Mouse (Mus musculus): ENCODE data around the gene Slc35f4. TPM values are rescaled to one million over a fixed set of nuclear protein-coding genes. Genes with fewer than 3 reads are reported as not detected.

Gene Slc35f4
- polyA plus RNA-seq, 1 experiment from 2014 or later = not detected

DNA sequence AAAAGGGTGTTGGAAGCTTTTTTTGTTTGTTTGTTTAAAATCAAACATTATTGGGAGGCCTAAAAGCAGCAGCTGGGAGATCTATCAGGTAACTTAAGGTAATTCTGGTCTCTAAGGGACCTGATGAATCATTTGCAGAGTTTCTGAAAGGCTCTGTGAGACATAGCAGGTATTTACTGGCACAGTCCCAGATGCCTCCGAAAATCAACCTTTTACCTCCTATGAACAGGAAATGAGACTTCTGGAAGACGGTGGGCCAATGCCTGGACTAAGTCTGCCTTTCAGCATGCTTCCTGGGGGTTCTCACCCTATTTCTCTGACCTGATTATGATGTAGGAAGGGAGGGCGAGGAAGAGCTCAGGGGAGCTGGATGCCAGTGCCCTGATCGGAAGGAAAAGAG, 188.8 kb downstream of the Slc35f4 start:
- H3K27me3 ChIP-seq (replicated peaks; ENCODE audit: insufficient read depth, low read length) = no peaks in the 10 kb centered on the region

GRCm38 (mm10) chr14:49333841-49334240, 192.0 kb downstream of the Slc35f4 start:
- Histone ChIP-seq H3K27me3 (replicated peaks; ENCODE audit: insufficient read depth, low read length) (no peaks in the 10 kb centered on the region), H3K4me2 (replicated peaks; ENCODE audit: low read depth, low read length) (no peak overlapping the region), H3K4me1 (ENCODE audit: insufficient read depth, low read depth, low read length) (no peaks in the 10 kb centered on the region), H3K4me3 (ENCODE audit: low read depth, low read length) (no peak overlapping the region), H3K36me3 (ENCODE audit: insufficient read depth, low read length) (no peaks in the 10 kb centered on the region), H3K9me3 (ENCODE audit: low read length) (no peaks in the 10 kb centered on the region), H3K9ac (replicated peaks; ENCODE audit: low read depth) (no peak overlapping the region), H3K27ac (ENCODE audit: low read length) (no peak overlapping the region)
- no peak for TF ChIP-seq CTCF (IDR thresholded peaks at IDR 0.05)
- TF ChIP-seq EP300 (IDR thresholded peaks at IDR 0.05) = no peak
- 56% methylated on average over 2 of the region's 2 CpGs for WGBS
- DNase-seq (ENCODE audit: low spot score) (no peak), ATAC-seq (no peak)

More for the DNA sequence above, 188.8 kb downstream of the Slc35f4 start:
- no peak for TF ChIP-seq EP300 (IDR thresholded peaks at IDR 0.05)
- no peak for TF ChIP-seq CTCF (IDR thresholded peaks at IDR 0.05)
- no peaks in the 10 kb centered on the region for H3K36me3 ChIP-seq (ENCODE audit: insufficient read depth, low read length)
- no peak for DNase-seq (ENCODE audit: low spot score)
- H3K9ac ChIP-seq (replicated peaks; ENCODE audit: low read depth) = no peak overlapping the region
- H3K4me3 ChIP-seq (ENCODE audit: low read depth, low read length) = no peak overlapping the region
- H3K9me3 ChIP-seq (ENCODE audit: low read length) = no peaks in the 10 kb centered on the region
- H3K4me2 ChIP-seq (replicated peaks; ENCODE audit: low read depth, low read length) = no peak overlapping the region
- WGBS = 59% methylated on average over 4 of the region's 4 CpGs
- H3K4me1 ChIP-seq (ENCODE audit: insufficient read depth, low read depth, low read length) = no peaks in the 10 kb centered on the region
- ATAC-seq = no peak
- H3K27ac ChIP-seq (ENCODE audit: low read length) = no peak overlapping the region

GRCm38 (mm10) chr14:49316493-49316894, 209.4 kb downstream of the Slc35f4 start:
- ATAC-seq (no peak), DNase-seq (ENCODE audit: low spot score) (no peak)
- Histone ChIP-seq H3K4me3 (ENCODE audit: low read depth, low read length) (no peak overlapping the region), H3K27me3 (replicated peaks; ENCODE audit: insufficient read depth, low read length) (no peaks in the 10 kb centered on the region), H3K4me2 (replicated peaks; ENCODE audit: low read depth, low read length) (no peak overlapping the region), H3K27ac (ENCODE audit: low read length) (no peak overlapping the region), H3K36me3 (ENCODE audit: insufficient read depth, low read length) (no peaks in the 10 kb centered on the region), H3K9me3 (ENCODE audit: low read length) (no peaks in the 10 kb centered on the region), H3K4me1 (ENCODE audit: insufficient read depth, low read depth, low read length) (no peaks in the 10 kb centered on the region), H3K9ac (replicated peaks; ENCODE audit: low read depth) (no peak overlapping the region)
- TF ChIP-seq EP300 (IDR thresholded peaks at IDR 0.05) (no peak), CTCF (IDR thresholded peaks at IDR 0.05) (no peak)
- WGBS = 35% methylated on average over 5 of the region's 5 CpGs

DNA sequence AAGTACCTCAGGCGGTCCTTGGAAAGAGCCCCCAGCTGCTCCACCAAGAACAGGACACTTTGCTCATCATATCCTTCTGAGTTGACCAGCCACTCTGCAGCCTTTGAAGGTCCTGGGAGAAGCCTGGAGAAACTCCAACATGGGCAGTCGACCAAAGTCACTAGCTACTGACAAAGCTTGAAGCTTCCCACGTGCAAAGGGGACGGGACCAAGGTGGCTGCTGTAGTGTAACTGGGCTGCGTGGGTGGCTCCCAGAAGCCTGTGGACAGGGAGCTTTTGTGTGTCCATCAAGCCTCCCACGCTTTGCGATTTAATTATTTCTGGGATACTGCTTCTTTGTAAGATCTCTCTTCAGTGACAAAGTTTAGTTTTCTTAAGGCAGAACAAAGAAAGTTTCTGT, 211.9 kb downstream of the Slc35f4 start:
- no peak overlapping the region for H3K9ac ChIP-seq (replicated peaks; ENCODE audit: low read depth)
- no peaks in the 10 kb centered on the region for H3K36me3 ChIP-seq (ENCODE audit: insufficient read depth, low read length)
- H3K4me1 ChIP-seq (ENCODE audit: insufficient read depth, low read depth, low read length) = no peaks in the 10 kb centered on the region
- ATAC-seq (no peak), DNase-seq (ENCODE audit: low spot score) (no peak)
- no peak overlapping the region for H3K4me2 ChIP-seq (replicated peaks; ENCODE audit: low read depth, low read length)
- no peaks in the 10 kb centered on the region for H3K27me3 ChIP-seq (replicated peaks; ENCODE audit: insufficient read depth, low read length)
- TF ChIP-seq EP300 (IDR thresholded peaks at IDR 0.05) (no peak), CTCF (IDR thresholded peaks at IDR 0.05) (no peak)
- H3K9me3 ChIP-seq (ENCODE audit: low read length) = no peaks in the 10 kb centered on the region
- H3K4me3 ChIP-seq (ENCODE audit: low read depth, low read length) = no peak overlapping the region
- H3K27ac ChIP-seq (ENCODE audit: low read length) = no peak overlapping the region
- 69% methylated on average over 7 of the region's 7 CpGs for WGBS

GRCm38 (mm10) chr14:49313376-49313775, 212.5 kb downstream of the Slc35f4 start:
- H3K27ac ChIP-seq (ENCODE audit: low read length) = no peak overlapping the region
- H3K4me2 ChIP-seq (replicated peaks; ENCODE audit: low read depth, low read length) = no peak overlapping the region
- no peak overlapping the region for H3K4me3 ChIP-seq (ENCODE audit: low read depth, low read length)
- H3K36me3 ChIP-seq (ENCODE audit: insufficient read depth, low read length) = no peaks in the 10 kb centered on the region
- H3K9ac ChIP-seq (replicated peaks; ENCODE audit: low read depth) = no peak overlapping the region
- no peak for ATAC-seq
- no peak for DNase-seq (ENCODE audit: low spot score)
- no peaks in the 10 kb centered on the region for H3K4me1 ChIP-seq (ENCODE audit: insufficient read depth, low read depth, low read length)
- TF ChIP-seq EP300 (IDR thresholded peaks at IDR 0.05) (no peak), CTCF (IDR thresholded peaks at IDR 0.05) (no peak)
- WGBS = 49% methylated on average over 8 of the region's 8 CpGs
- H3K9me3 ChIP-seq (ENCODE audit: low read length) = no peaks in the 10 kb centered on the region
- no peaks in the 10 kb centered on the region for H3K27me3 ChIP-seq (replicated peaks; ENCODE audit: insufficient read depth, low read length)

DNA sequence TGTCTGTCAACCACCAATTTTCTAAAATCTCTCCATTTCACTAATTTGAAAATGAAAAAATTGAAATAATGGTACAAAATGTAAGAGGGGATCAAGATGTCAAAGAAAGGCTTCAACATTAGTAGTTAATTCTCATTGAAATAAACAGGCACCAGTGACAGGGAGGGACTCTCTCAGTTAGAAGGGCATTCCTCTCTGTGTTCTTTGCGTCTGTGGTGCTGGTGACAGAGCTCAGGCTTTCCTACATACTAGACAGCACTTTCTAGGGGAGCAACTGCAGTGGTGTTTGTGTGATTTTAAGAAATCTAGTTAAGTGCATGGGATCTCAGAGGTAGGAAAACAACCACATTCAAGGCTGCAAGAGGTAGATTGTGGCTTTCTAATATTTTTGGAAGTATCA, 214.3 kb downstream of the Slc35f4 start:
- 63% methylated on average over 1 of the region's 1 CpGs for WGBS
- DNase-seq (ENCODE audit: low spot score) (no peak), ATAC-seq (no peak)
- Histone ChIP-seq H3K9ac (replicated peaks; ENCODE audit: low read depth) (no peak overlapping the region), H3K9me3 (ENCODE audit: low read length) (no peaks in the 10 kb centered on the region), H3K27ac (ENCODE audit: low read length) (no peak overlapping the region), H3K36me3 (ENCODE audit: insufficient read depth, low read length) (no peaks in the 10 kb centered on the region), H3K27me3 (replicated peaks; ENCODE audit: insufficient read depth, low read length) (no peaks in the 10 kb centered on the region), H3K4me1 (ENCODE audit: insufficient read depth, low read depth, low read length) (no peaks in the 10 kb centered on the region), H3K4me3 (ENCODE audit: low read depth, low read length) (no peak overlapping the region), H3K4me2 (replicated peaks; ENCODE audit: low read depth, low read length) (no peak overlapping the region)
- TF ChIP-seq CTCF (IDR thresholded peaks at IDR 0.05) (no peak), EP300 (IDR thresholded peaks at IDR 0.05) (no peak)

- no peak for TF ChIP-seq CTCF (IDR thresholded peaks at IDR 0.05)
- no peak for TF ChIP-seq EP300 (IDR thresholded peaks at IDR 0.05)
- H3K4me1 ChIP-seq (ENCODE audit: insufficient read depth, low read depth, low read length) = no peaks in the 10 kb centered on the region
- no peak overlapping the region for H3K9ac ChIP-seq (replicated peaks; ENCODE audit: low read depth)
- H3K4me2 ChIP-seq (replicated peaks; ENCODE audit: low read depth, low read length) = no peak overlapping the region
- H3K36me3 ChIP-seq (ENCODE audit: insufficient read depth, low read length) = no peaks in the 10 kb centered on the region
- ATAC-seq = no peak
- H3K4me3 ChIP-seq (ENCODE audit: low read depth, low read length) = no peak overlapping the region
- 56% methylated on average over 5 of the region's 5 CpGs for WGBS
- H3K9me3 ChIP-seq (ENCODE audit: low read length) = no peaks in the 10 kb centered on the region
- no peaks in the 10 kb centered on the region for H3K27me3 ChIP-seq (replicated peaks; ENCODE audit: insufficient read depth, low read length)
- no peak overlapping the region for H3K27ac ChIP-seq (ENCODE audit: low read length)
- DNase-seq (ENCODE audit: low spot score) = peak; percentile 12
Measured at GRCm38 (mm10) chr14:49311091-49311492, 214.8 kb downstream of the Slc35f4 start.

All from lung, postnatal 0 days (tissue).